Mouse (Mus musculus) kidney, postnatal 10 days (tissue): Measurements from ENCODE around the gene Mpv17l2.

Experiments used
- DNase-seq: peaks from one replicate; pipeline ENCODE4 v3.0.0; 2021; ENCODE audit warnings: mixed read lengths

The Mpv17l2 gene

GRCm38 (mm10) chr8:70789046-70789445 lies 28.3 kb upstream of the Mpv17l2 start:
- DNase-seq: no peak

GRCm38 (mm10) chr8:70787941-70788667 lies 27.4 kb upstream of the Mpv17l2 start:
- peak; percentile 73 for DNase-seq

- no peak for DNase-seq
These were observed 26.3 kb upstream of the Mpv17l2 start for GRCm38 (mm10) chr8:70787051-70787445.

- DNase-seq: no peak
These were observed 25.7 kb upstream of the Mpv17l2 start for GRCm38 (mm10) chr8:70786291-70787050.

- DNase-seq: no peak
These were observed 19.3 kb upstream of the Mpv17l2 start for GRCm38 (mm10) chr8:70780093-70780492.

- DNase-seq: peak; percentile 99
These were observed 16.0 kb upstream of the Mpv17l2 start, which contains the start of gene Pik3r2 for GRCm38 (mm10) chr8:70776496-70777444. Gene Pik3r2, minus strand, starts transcription at chr8:70776713.

- DNase-seq: no peak
These were observed 15.2 kb upstream of the Mpv17l2 start for GRCm38 (mm10) chr8:70775851-70776495.

GRCm38 (mm10) chr8:70775227-70775626 lies 14.5 kb upstream of the Mpv17l2 start:
- no peak for DNase-seq

GRCm38 (mm10) chr8:70774740-70775139 lies 14.0 kb upstream of the Mpv17l2 start:
- DNase-seq: no peak

- DNase-seq: peak; percentile 91
These were observed 13.1 kb upstream of the Mpv17l2 start for GRCm38 (mm10) chr8:70773833-70774232.

GRCm38 (mm10) chr8:70773410-70773809 lies 12.7 kb upstream of the Mpv17l2 start:
- DNase-seq: no peak

GRCm38 (mm10) chr8:70772890-70773289 lies 12.1 kb upstream of the Mpv17l2 start:
- DNase-seq: no peak

GRCm38 (mm10) chr8:70772075-70772474 lies 11.3 kb upstream of the Mpv17l2 start:
- DNase-seq: no peak

GRCm38 (mm10) chr8:70771217-70771616 lies 10.5 kb upstream of the Mpv17l2 start:
- DNase-seq: no peak

GRCm38 (mm10) chr8:70770748-70771147 lies 10.0 kb upstream of the Mpv17l2 start:
- no peak for DNase-seq

GRCm38 (mm10) chr8:70769858-70770257 lies 9.1 kb upstream of the Mpv17l2 start:
- DNase-seq: no peak

GRCm38 (mm10) chr8:70769359-70769758 lies 8.6 kb upstream of the Mpv17l2 start:
- peak; percentile 98 for DNase-seq

- no peak for DNase-seq
These were observed 8.2 kb upstream of the Mpv17l2 start for GRCm38 (mm10) chr8:70768956-70769355.

GRCm38 (mm10) chr8:70768231-70768776 lies 7.6 kb upstream of the Mpv17l2 start:
- DNase-seq: no peak

GRCm38 (mm10) chr8:70767503-70767902 lies 6.8 kb upstream of the Mpv17l2 start:
- DNase-seq: no peak

GRCm38 (mm10) chr8:70766571-70767440 lies 6.1 kb upstream of the Mpv17l2 start:
- DNase-seq: peak; percentile 88
